Mouse (Mus musculus): ENCODE results near the gene Adamts9.

Gene Adamts9

GRCm38 (mm10) chr6:92860285-92860912 lies 82.9 kb downstream of the Adamts9 start:
- no peak for DNase-seq (ENCODE audit: low spot score)

GRCm38 (mm10) chr6:92858721-92859510 lies 84.4 kb downstream of the Adamts9 start:
- DNase-seq (ENCODE audit: low spot score) = no peak

GRCm38 (mm10) chr6:92857761-92858160 lies 85.5 kb downstream of the Adamts9 start:
- no peak for DNase-seq (ENCODE audit: low spot score)

DNA sequence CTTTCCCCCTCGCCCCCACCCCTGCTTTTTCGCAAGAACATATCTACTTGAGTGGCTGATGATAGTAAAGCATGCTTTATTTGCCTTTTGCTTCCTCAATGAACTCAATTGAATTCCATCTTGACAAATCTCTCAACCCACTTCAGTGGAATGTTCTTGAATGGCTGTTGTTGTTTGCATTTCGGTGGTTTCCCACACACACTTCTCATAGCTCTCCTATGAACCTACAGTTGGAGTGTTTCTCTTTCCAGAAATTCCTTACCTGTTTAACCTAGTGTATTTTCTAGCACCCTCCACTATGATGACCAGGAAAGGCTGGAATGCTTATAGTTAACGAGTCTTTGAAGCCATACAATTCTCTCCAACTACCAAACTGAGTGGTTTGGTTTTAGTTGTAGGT lies 88.4 kb downstream of the Adamts9 start:
- DNase-seq (ENCODE audit: low spot score) = no peak

DNA sequence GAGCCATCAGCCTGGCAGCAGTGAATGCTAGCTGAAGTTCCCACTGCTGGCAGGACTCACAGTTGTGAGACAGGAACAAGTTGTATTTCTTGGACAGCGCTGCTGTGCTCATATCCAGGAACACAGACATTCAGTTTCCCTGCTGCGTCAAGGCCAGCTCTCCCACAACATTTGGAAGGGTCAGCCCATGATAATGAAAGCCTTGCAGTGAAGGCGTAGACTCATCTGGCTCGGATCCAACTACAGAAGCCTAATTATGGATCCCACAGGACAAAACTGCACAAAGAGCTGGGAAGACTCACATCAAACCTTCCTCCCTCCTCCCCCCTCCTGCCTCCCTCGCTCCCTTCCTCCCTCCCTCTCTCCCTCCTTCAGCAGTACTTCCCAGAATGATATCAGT lies 93.0 kb downstream of the Adamts9 start:
- no peak for DNase-seq (ENCODE audit: low spot score)

DNA sequence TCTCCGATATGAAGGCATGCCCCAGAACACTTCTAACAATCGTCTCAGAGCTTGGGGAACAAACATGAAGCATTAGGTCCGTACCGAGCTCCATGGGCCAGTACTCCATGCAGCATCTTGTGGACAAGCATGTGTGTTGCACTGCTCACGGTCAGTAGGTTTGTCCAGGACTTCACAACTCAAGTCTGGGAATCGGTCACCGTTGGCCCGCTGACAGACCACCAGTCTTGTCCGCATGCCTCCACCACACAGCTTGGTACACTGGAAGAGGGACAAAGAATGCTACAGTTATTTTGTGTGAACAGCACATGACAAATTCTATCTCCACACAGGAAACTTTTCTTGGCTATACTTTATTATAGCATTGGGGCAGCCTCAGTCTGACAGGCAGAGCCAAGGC lies 94.1 kb downstream of the Adamts9 start:
- no peak for DNase-seq (ENCODE audit: low spot score)

DNA sequence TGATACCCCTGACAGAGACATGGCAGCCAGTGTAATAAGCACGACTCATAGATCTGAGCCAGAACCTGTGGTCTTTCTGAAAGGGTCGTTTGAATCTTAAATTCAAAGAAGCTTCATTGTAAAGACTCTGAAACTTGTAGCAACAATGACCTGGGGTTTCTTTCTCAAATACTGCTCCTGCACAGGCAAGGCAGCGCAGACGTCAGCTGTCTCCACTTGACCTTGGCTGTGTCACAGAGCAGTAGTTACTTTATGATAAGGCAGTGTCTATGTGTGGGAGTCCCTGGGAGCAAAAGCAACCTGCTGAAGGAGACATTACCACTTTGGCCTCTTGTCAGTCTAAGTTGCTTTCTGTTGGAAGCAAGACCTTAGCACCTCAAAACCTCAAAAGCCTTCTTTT lies 96.7 kb downstream of the Adamts9 start:
- no peak for DNase-seq (ENCODE audit: low spot score)

- DNase-seq (ENCODE audit: low spot score) = no peak
Measured at GRCm38 (mm10) chr6:92845898-92846297, 97.4 kb downstream of the Adamts9 start.

- no peak for DNase-seq (ENCODE audit: low spot score)
Measured at GRCm38 (mm10) chr6:92843474-92843873, 99.8 kb downstream of the Adamts9 start.

DNA sequence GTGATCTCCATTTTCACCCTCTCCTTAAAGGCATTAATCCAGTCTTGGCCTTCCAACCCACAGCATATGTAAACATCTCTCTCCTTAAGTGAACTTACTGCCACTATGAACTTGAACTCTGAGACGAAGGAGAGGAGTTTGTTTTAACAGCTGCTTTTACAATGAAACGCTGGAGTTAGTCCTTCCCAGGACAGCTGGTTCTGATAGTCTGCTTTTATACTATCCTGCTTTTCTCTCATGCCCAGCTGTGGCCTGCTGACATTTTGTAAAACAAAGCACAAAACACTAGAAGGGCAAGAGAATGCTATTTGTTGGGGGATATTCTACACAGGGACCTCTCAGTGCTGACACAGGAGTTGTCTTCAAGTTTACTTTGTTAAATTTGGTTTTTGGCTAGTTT lies 101.3 kb downstream of the Adamts9 start:
- DNase-seq (ENCODE audit: low spot score) = no peak

DNA sequence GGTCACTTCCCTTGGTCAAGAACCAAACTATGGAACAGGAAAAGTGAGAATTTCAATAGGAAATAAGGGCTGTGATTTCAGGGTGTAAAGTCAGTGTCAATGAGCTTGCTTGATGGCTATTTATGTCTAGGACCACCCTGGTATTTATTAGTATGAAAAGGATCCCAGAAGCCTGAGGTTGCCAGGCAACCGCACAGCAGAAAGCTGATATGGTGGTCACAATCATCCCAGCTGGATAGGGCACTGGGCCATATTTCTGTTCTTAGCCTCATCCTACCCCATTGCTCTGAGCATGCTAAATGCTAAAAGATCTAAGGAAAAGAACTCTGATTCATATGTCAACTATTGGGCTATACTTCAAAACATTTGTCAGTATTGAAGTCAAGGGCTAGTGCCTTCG lies 112.2 kb downstream of the Adamts9 start:
- DNase-seq (ENCODE audit: low spot score) = no peak

- no peak for DNase-seq (ENCODE audit: low spot score)
Measured at GRCm38 (mm10) chr6:92829148-92829547, 114.1 kb downstream of the Adamts9 start.

GRCm38 (mm10) chr6:92827360-92827759 lies 115.9 kb downstream of the Adamts9 start:
- no peak for DNase-seq (ENCODE audit: low spot score)

DNA sequence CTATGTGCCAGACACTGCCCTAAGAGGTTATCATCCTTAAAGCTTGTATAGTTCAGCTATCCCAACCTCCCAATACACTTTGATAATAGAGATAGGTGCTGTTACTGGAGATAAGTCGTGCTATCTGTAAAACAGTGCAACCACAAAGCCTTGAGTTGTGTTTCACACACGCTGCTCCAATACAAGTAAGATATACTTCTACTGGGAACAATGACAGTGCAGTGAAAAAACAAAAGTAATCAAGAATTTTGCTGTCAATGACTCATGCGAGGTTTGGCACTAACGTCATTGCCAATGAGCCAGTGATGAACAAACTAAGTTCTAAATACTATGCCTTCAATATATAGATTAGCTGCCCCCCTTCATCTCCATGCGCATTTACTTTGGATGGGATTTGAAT lies 116.7 kb downstream of the Adamts9 start:
- DNase-seq (ENCODE audit: low spot score) = no peak

DNA sequence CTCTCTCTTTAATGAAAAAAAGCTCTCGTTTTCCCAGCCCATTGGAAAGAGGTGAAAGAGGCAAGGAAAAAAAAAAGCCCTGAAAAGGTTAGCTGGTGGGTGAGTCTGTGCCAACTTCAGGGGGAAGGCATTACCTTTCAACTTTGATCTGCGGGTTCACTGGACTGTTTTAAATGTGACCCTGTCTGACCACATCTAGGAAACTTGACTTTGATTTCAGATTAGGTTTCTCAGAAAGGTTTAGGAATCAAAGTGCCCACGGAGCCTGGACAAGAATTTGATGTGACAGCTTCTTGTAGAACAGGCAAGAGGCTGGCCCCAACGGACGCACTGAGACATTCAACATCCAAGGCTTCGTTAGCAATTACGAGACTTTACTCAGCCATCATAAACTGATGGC lies 119.3 kb downstream of the Adamts9 start:
- no peak for DNase-seq (ENCODE audit: low spot score)

DNA sequence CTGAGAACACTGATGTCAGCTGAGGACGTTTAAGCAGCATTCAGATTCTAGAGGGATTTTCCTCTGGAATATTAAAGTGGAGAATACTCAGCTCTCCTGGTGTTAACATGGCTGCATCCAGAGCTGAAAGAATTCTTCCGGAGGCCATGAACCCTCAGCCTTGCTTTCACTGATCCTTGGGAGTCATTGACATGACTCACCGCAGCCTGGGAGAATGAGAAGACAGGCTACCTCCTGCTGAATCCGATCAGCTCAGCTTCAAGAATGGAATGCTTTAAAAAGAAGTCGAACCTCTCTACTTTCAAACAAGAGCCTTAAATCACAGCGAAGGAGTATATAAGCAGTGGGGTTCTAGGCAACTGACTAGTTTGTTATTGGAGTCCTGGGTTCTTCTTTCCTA lies 121.3 kb downstream of the Adamts9 start:
- DNase-seq (ENCODE audit: low spot score) = no peak

- no peak for DNase-seq (ENCODE audit: low spot score)
Measured at GRCm38 (mm10) chr6:92821606-92822005, 121.7 kb downstream of the Adamts9 start.

- no peak for DNase-seq (ENCODE audit: low spot score)
Measured at GRCm38 (mm10) chr6:92817661-92818060, 125.6 kb downstream of the Adamts9 start.

DNA sequence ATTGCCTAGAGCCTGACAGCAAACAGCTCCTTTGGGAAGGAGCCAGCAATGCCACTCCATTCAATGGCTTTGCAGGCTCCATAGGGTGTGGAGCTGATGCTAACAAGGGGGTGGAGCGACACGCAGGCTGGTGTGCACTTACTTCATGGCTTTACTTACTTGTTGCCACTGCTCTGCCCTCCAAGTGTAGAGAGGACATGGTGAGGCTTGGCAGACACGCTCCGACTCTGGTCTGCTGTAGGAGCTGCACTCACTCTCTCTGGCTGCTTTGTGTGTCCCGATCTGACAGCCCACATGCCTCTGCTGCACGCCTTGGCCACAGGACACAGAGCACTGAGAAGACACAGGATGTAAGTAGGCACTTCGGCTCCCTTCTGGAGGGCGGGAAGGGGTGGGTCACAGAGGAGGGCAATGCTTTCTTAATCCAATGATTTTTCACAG lies 127.0 kb downstream of the Adamts9 start, which contains the start of gene A730049H05Rik:
Gene A730049H05Rik (plus strand): TSS at position 168 of the 441 bp plus-strand sequence.
- no peak for DNase-seq (ENCODE audit: low spot score)

DNA sequence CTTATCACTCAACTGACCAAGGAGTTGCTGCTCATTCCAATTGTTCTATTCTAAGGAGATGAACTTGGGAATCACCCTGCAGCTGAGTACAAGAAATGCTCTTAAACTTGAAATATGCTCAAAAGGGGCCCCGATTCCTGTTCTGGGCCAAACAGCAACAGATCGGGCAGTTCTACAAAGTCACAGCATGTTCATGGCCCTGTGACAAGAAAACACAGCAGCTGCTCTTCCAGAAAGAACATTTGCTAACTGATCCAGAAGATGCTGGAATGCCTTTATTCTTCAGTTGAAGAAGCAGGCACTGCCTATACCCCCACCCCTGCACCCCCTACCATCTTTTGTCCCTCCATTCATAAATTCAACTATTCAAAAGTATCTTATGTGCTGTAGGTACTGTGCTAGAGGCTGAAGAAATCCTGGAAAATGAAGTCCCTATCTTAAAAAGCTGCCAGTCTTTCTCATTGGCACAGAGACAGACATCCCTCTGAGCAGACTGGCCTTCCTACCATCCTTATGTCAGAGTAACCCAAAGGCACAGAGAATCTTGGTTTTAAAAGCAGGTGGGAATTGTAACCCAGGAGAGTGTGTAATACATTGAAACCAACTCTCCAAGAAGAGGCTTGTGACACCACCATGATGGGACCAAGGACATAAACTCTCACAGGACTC lies 130.5 kb downstream of the Adamts9 start:
- no peak for DNase-seq (ENCODE audit: low spot score)

DNA sequence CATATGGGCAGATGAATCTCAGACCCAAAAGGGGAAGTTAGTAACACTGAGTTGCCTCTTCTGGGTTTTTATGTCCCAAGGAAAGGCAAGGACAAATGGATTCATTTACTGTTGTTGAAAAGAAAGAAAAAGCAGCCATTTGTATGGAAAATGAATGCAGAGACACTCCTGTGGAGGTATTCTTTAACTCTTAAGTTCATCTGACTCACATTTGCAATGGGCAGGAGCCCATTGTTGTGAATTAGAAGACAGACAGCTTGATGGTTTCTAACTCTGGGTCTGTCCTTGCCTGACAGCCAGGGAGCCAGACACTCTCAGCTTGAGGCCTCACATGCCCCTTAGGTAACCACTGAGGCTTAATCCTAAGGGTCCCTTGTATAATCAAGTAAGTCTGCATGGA lies 131.7 kb downstream of the Adamts9 start:
- no peak for DNase-seq (ENCODE audit: low spot score)

GRCm38 (mm10) chr6:92810628-92811027 lies 132.7 kb downstream of the Adamts9 start:
- no peak for DNase-seq (ENCODE audit: low spot score)

GRCm38 (mm10) chr6:92809818-92810217 lies 133.5 kb downstream of the Adamts9 start:
- DNase-seq (ENCODE audit: low spot score) = no peak
